Mouse (Mus musculus) CH12F3 (cell line): ENCODE data around the gene Ezh1.

ENCODE experiments used
- in situ Hi-C: fragments of 300-500 bp; cut with MboI; formaldehyde crosslinking; loops from 2 replicates; pipeline ENCODE4 v1.14.3; 2020; ENCODE audit warnings: low sequenced_read_pairs

Gene Ezh1

DNA sequence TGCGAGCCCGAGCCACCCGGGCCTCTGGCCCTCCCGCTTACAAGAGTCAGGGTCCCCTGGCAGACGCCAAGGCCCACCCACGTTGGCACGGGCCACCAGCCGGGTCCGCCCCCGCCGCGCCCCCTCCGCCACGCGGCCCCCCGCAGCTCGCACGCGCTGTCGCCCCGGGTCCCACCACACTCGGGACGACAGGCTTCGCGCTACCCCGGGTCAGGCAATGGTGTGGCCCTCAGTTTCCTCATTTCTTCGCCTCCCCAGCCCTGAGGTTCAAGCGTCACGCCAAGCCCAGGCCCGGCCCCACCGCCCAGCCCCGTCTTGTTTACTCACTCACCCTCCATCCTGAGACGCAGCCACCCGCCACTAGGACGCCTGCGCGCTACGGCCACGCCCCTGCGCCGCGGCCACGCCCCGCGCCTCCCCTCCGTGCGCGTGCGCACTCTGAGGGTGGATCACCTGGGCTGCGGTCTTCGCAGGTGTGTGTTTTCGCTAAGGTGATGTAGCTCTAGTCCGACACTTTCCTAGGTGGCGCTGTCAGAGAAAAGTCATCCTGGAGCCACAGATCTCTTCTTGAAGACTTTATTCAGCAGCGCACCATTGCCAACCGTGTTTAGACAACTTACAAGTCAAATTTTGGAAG is at the start of gene Ezh1:
Ezh1 (minus strand) TSS at position 399 of the 637 bp plus-strand sequence.
- in situ Hi-C loops: no loop called here

DNA sequence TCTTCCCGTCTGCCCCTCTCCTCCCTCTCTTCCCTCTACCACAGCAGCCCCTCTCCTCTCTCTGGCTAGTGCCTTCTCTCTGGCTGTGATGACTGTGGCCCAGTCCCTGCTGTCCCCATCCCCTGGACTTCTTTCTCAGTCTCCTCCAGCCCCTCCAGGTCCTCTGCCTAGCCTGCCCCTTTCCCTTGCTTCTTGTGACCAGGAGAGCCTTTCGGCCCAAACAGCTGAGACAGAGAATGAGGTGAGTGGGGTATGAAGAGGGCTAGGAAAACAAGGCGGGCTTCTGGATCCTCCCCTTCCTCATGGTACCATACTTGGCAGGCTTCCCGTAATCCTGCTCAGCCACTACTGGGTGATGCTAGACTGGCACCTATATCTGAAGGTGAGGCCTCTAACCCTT is 49.0 kb upstream of the Ezh1 start:
- in situ Hi-C loops: no loop called here

DNA sequence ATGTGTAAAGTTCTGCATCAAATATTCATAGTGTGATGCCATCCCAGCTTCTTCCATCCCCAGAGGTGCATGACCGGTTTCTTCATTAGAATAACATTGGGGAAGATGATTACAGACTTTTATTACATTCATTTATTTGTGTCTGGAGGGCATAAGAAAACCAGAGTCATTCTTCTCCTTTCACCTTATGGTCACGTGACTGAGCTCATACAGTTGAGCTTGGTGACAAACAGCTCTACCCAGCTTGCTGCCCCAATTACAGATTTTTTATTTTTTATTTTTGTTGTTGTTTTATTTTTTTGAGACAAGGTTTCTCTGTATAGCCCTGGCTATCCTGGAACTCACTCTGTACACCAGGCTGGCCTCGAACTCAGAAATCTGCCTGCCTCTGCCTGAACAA is 46.2 kb upstream of the Ezh1 start:
- in situ Hi-C loops: no loop called here

DNA sequence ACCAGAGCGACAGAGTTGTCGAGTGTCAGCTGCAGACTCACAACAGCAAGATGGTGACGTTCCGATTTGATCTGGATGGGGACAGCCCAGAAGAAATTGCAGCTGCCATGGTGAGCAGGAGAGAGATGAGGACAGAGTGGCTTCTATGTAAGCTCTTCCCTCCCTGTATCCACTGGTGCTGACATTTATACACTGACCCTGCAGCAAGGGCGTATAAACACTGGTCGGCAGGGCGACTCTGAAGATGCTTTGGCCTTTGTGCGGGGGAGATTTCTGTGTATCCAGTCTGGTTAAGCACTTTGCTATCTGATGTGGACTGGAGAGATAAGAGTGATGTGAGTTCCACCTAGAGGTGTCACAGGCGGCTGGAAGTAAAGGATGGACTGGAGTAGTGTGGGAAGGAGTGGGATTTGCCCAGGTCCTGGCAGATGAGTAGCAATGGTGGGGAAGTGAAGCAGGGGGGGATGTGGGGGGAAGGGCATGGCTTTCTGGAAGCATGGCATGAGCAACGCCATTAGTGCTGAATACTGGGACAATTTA is 43.4 kb upstream of the Ezh1 start:
- in situ Hi-C loops: no loop called here

DNA sequence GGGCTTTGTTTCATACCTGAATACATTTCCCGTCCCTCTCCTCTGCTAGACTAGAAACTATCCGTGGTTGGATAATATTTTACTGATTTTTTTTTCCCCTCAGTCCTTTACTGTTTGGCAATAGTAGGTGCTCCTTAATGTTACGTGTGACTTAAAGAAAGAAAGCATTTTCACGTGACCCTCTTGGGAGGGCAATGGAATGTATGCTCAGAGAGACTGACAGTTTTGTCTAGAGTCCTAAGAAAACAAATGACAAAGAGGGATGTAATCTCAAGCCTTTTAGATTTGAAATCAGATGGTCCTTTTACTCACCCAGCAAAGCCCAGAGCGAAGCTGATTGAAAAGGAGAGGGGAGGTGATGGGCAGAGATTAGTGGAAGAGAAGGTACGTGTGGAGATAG is 39.6 kb upstream of the Ezh1 start:
- in situ Hi-C loops: no loop called here

DNA sequence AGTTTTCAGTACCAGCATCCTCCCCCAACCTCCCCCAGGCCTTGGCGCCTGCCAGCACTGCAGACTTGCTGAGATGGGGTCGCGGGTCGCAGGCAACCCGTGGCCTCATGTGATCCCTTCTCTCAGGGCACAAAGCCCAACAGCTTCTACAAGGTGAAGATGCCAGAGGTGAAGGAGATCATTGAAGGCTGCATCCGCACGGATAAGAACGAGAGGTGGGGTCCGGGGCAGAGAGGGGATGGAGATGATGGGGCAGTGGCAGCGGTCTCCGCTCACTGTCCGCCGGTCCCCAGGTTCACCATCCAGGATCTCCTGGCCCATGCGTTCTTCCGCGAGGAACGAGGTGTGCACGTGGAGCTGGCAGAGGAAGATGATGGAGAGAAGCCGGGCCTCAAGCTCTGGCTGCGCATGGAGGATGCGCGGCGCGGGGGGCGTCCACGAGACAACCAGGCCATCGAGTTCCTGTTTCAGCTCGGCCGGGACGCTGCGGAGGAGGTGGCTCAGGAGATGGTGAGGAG is 38.8 kb upstream of the Ezh1 start:
- in situ Hi-C loops: no loop called here

DNA sequence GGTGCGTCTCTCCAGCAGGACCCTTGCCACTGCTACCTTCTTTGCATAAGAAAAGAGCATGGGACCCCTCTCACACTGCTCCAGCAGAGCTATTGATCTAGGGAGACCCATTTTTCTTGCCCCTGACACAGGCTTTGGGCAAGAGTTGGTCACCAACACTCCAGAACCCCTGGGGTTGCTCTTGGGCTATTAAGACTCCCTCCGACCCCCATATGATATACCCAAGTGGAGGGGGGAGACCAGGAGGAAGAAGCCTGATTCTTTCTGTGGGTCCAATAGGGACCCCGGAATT is 37.7 kb upstream of the Ezh1 start:
- in situ Hi-C loops: no loop called here

DNA sequence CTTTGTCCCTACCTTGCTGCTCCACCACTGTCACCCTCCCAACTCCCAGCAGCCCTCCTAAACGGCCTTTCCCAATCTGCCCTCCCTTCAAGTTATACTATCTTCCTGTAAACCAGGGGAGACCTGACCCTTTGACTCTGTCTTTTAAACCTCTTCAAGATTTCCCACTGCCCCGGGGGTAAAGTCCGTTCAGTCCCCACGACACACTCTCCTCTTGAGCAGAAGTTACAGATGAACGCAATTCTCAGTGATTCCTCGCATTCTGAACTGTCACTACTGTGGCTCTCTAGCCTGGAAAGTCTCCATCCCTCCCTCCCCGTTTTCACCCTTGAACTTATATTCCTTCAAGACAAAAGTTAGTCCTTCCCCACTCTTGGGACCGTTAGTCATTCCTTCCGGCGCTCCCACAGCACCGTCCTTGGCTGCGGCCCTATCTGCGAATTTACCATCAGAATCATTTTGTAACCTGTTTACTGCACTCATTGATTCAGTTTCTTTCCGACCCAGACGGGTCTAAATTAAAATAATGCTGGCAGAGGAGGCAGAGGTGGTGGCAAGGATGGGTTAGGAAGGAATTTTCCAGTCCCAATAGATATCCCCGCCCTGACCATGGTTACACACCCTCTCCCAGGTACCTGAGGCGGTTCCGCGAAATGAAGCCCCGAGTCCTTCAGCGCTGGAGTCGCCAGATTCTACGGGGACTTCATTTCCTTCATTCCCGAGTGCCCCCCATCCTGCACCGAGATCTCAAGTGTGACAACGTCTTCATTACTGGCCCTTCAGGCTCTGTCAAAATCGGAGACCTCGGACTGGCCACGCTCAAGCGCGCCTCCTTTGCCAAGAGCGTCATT is 37.1 kb upstream of the Ezh1 start:
- in situ Hi-C loops: no loop called here

DNA sequence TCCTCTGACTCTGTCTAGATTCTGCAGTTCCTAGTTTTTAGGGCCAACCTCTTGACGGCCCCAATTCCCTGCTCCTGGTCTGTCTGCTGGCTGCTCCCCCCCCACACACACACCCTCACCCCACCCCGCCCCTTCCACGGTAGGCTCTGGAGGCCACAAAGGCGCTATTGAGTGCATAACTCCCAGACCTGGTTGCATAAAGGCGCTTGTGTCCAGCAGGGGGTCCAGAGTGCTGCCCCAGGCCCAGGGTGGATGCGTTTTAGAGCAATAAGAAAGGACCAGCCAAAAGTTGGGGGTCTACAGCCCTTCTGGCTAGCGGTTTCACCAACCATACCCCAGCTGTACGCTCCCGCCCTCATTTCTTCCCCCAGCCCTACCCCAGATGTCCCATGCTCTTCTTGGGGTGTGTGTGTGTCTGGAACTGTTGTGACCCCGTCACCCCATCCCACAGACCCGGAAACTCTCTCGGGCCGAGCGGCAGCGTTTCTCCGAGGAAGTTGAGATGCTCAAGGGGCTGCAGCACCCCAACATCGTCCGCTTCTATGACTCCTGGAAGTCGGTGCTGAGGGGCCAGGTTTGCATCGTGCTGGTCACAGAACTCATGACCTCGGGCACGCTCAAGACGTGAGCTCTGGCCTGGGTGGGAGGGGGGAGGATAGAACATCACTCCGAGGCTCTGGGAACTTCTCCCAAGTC is 36.2 kb upstream of the Ezh1 start:
- in situ Hi-C loops: no loop called here

DNA sequence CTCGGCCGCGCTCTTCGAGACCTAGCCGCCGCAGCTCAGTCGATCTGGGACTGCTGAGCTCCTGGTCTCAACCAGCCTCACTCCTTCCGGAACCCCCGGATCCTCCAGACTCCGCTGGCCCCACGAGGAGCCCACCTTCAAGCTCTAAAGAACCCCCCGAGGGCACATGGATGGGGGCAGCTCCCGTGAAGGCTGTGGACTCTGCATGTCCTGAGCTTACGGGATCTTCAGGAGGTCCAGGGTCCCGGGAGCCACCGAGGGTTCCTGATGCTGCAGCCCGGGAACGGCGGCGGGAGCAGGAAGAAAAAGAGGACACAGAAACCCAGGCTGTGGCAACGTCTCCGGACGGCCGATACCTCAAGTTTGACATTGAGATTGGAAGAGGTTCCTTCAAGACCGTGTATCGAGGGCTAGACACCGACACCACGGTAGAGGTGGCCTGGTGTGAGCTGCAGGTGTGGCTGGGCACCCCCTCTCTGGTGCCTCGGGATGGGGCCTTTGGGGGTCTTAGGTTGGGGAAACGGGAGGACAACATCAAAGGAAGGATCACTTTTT is 34.6 kb upstream of the Ezh1 start:
- in situ Hi-C loops: no loop called here

DNA sequence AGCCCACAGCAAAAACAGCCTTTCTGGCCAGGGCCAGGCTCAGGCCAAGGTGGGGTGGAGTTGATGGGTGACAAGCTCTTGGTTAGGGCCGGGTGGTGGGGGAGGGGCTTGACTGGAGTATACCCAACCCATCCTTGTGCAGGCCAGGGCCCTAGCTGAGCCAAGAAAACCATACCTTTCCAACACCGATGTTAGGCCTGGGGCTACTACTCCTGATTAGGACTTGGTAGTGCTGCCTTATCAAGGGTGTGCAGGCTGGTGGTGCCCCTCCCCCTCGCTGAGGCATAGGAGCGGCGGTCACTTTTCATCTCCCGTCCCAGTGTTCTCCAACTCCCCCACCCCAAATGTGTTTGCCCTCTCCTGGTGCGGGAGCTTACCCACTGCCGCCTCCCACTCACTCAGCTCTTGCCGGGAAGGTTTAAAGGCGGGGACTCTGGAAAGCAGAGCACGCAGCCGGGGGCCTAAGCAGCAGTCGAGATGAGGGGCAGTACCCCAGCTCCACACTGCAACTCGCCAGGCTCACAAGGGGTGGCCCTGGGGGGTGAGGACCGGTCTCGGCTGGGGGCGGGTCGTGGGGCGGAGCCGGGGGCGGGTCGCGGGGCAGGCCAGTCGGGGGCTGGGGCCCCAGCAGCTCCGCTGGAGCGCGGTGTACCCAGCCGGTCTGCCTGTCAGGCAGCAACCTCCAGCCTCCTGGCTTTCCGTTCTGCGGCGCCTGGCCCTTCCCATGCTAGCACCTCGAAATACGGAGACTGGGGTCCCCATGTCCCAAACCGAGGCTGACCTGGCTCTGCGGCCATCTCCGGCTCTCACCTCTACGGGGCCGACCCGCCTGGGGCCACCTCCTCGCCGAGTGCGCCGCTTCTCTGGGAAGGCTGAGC is 33.9 kb upstream of the Ezh1 start, which contains the start of gene Wnk4:
Wnk4 (plus strand) TSS at position 620 of the 878 bp plus-strand sequence.
- in situ Hi-C loops: no loop called here

DNA sequence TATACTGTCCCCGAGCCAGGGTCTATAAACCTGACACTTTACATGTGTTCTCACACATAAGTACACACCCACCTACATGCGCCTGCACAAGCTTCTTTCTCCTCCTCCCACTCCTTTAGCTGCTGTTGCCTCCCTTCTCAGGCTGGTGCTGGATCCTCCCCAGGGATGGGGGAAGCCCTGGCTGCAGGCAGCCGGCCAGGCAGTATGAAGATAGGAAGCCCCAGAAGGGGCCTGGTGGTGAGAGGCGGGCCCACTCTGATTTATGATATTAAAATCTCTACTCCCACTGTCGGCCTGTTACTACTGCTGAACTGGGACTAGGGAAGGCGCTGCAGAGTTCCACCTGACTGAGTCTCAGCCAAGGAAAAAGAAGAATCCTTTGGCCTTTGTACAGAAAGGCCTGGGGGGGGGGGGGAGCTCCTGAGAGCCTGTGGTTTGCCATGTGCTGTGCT is 33.0 kb upstream of the Ezh1 start:
- in situ Hi-C loops: no loop called here

DNA sequence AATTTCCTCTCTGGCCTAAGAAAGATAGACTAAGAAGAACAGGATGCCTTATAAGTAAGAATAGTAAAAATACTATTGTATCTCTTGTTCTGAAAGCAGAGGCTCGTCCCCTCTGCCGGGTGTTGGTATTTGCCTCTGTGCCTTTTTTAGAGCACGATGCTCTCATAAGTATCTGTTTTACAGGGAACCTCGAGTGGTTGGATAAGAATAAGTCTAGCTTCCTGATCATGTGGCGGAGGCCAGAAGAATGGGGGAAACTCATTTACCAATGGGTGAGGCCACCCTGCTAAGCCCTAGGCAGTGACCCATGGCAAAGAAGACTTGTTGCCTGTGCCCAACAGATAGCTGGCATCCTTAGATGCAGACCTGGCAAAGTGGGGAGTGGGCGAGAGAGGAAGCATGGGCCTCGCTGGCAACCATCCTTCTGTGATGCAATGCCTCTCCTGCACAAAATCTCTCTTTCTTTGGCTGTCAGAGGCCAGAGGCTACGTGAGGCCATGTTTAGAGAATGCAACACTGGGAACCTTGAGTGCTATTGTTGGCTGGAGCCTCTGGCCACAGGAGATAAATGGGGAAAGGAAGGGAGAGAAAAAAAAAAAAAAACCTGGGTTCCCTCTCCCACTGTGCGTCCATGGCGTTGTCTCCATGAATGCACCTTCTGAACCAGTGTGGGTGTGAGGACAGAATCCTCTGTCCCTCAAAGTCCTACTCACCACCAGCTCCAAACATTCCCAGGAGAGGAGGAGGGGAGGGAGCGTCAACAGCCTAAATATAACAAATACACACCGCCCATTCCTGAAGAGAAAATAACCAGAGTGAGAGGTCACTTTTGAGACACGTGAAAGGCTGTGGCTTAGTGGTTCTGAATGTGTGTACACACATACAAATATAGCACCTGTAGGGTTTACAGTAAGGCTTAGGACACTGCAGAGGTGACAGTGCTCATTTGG is 29.8 kb upstream of the Ezh1 start:
- in situ Hi-C loops: no loop called here

DNA sequence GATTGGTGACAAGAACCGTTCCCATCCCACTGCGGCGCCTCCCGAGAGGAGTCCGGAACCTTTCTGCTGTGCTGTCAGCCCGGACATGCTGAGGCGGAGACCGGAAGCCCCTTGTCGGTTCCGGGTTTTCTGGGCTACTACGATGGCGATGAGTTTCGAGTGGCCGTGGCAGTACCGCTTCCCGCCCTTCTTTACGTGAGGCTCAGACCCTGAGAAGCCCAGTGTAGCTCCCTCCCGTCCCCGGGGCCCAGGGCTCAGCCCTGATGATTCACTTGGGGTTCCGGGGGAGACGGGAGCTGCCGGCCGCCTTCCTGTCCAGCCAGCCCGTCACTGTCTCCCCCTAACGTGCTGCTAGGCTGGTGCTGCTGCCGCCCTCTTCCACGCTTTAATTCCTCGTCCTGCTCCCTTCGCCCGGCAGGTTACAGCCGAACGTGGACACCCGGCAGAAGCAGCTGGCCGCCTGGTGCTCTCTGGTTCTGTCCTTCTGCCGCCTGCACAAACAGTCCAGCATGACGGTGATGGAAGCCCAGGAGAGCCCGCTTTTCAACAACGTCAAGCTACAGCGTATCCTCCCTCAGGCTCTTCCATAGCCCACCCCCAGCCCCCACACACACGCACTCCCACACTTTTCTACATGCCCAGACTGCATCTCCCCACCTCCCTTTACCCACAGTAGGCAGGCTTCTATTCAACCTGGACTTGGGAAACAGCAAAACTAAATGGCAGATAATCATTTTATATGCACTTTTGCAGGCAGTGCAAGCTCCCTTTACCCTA is 27.5 kb upstream of the Ezh1 start, which contains the start of gene Vps25:
Vps25 (plus strand) TSS at position 95 of the 777 bp plus-strand sequence.
- in situ Hi-C loops: loop anchor here (5.0 kb wide), 1 partner anchor 36 kb away; no protein-coding TSS in a partner anchor

DNA sequence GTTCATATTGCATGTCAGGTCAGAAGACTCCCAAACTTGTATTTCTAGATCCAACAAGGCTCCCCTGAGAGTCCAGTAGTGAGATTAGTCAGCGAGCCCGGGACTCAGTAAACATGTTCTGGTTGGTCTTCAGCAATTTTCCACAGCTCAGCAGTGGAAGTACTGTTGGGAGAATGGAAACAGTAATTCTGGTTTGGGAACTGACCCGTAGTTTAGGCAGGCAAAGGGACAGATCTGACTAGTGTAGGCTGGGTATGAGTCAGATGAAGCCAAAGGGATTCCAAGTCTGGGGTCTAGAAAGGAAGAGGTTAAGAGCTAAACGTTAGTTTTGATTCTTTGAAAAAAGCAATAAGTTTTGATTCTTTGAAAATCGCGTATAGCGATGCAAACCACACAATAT is 26.7 kb upstream of the Ezh1 start:
- in situ Hi-C loops: loop anchor here (5.0 kb wide), 1 partner anchor 36 kb away; no protein-coding TSS in a partner anchor

DNA sequence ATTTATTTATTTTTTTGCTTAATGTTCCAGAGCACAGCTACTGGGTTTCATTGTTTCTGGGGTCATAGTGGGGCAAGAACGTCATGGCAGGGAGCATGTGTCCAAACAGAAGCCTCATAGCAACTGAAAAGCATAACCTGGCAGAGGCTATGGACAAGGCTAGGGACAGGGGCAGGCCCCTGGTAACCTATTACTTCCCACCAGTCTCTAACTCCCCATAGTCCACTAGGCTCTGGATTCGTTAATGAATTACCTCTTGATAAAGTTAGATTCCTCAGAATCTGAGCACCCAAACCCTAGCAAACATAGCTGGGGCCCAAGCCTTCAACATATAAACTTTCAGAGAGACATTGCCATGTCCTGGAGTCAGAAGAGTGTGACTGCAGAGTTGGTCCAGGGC is 24.8 kb upstream of the Ezh1 start:
- in situ Hi-C loops: loop anchor here (5.0 kb wide), 1 partner anchor 34 kb away; no protein-coding TSS in a partner anchor

DNA sequence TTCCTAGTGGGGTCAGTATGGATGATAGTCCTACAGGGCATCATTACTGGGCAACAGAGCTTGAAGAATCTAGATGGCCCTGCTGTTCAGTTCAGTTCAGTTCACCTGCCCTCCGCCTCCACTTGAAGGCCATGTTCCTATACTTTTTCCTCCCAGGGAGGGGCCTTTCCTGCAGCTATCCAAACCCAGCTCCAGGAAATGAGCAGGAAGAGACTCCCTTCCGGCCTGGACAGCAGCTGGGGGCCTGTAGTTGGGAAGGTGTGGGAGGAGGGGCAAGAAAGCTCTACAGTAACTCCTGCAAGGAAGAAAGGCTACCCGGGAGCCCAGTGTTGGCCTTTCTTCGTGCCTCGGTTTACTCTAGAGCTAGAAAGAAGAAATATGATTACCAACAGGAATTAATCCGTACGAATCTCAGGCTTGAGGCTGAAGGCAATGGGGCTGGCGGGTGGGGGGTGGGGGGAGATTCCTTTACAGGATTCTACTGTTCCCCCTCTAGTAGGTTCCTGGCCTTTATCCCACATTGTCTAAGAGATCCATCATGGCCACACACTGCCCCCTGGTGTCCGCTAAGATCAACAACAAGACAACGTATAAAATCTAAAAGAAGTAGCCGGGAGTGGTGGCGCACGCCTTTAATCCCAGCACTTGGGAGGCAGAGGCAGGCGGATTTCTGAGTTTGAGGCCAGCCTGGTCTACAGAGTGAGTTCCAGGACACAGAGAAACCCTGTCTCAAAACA is 22.2 kb upstream of the Ezh1 start:
- in situ Hi-C loops: no loop called here
